Mouse (Mus musculus): ENCODE data around the gene Orai2. TPM values are rescaled to one million over a fixed set of nuclear protein-coding genes. Genes with fewer than 3 reads are reported as not detected.

Orai2 gene
- polyA plus RNA-seq, 1 experiment: 37.8 TPM

DNA sequence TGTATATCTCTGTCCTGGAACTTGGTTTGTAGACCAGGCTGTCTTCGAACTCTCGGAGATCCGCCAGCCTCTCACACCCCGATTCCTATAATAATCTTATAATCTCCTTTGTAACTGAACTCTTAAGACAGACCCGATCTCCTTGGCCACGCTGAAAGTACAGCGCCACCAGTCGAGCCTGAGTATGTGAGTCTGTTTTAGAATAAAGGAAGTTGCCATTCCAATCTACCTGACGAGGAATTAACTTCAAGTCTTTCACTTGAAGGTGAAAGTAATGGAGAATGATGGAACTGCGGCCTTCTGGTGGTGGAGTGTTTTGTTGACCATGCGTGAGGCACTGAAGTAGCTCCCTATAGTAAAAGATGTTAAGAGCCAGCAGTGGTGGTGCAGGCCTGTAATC lies 29.0 kb upstream of the Orai2 start:
- Histone ChIP-seq H3K27me3 (ENCODE audit: control insufficient read depth, insufficient read depth, insufficient read length) (no peaks in the 10 kb centered on the region), H3K4me3 (ENCODE audit: insufficient read depth, poor library complexity, severe bottlenecking) (peak overlapping the region; percentile 93), H3K36me3 (ENCODE audit: control insufficient read depth, insufficient read depth) (peaks cover 25% of the 10 kb centered on the region), H3K79me2 (ENCODE audit: control insufficient read depth, insufficient read depth) (peaks cover 28% of the 10 kb centered on the region), H3ac (ENCODE audit: control insufficient read depth, insufficient read length, low read depth) (peak overlapping the region; percentile 42), H3K79me3 (ENCODE audit: low read depth) (peaks cover 23% of the 10 kb centered on the region)
- no peak for TF ChIP-seq FOSL1 (IDR thresholded peaks at IDR 0.05; ENCODE audit: insufficient read depth, low read length, poor library complexity, severe bottlenecking)
- no peak for TF ChIP-seq CEBPB (IDR thresholded peaks at IDR 0.05; ENCODE audit: low read depth)
- no peak for TF ChIP-seq MYOG (IDR thresholded peaks at IDR 0.05; ENCODE audit: control insufficient read depth, extremely low read depth, insufficient read length)

DNA sequence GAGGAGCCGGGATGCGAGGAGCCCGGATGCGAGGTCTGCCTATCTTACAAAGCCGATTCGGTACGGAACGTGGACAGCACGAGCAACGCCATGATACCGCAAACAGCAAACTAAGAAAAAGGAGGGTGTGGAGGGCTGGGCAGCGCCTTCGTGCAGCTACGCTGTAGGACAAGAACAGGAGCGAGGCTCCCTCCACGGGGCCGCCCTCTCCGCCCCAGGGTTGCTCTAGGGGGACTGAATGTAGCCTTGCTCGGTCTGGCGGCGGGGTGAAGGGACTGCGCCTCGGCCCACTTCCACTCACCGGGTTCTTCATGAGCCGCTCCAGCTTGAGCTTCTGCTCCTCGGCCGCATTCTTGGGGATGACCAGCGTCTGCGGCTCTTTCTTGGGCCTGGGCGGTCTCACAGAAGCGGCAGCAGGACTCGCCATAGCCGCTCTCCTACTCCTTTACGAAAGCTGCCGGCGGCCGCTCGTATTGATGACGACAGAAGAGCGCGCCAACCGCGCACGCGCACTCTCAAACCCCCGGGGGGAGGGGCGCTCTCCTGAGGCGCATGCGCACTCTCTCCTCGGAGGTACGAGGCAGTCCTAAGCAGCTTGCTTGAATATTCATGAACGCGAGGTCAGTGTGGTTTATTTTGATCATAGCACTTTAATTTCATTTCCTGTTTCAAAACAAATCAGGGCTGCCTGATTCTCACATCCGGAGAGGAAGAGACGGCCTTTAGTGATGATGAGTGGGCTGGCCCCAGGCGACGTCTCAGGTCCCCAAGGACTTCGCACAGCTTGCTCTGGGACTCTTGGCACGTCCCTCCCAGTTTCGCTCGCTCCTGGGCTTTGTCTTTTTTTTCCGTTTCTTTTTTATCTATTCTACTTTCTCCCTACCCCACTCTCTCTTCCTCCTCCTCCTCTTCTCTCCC lies 28.2 kb upstream of the Orai2 start, which contains the start of gene Prkrip1:
Gene Prkrip1, minus strand, starts transcription at position 490 of the 918 bp plus-strand sequence.
- H3K36me3 ChIP-seq (ENCODE audit: control insufficient read depth, insufficient read depth): peaks cover 30% of the 10 kb centered on the region
- H3K79me3 ChIP-seq (ENCODE audit: low read depth): peaks cover 23% of the 10 kb centered on the region
- TF ChIP-seq MYOG (IDR thresholded peaks at IDR 0.05; ENCODE audit: control insufficient read depth, extremely low read depth, insufficient read length) (no peak), FOSL1 (IDR thresholded peaks at IDR 0.05; ENCODE audit: insufficient read depth, low read length, poor library complexity, severe bottlenecking) (no peak), CEBPB (IDR thresholded peaks at IDR 0.05; ENCODE audit: low read depth) (no peak), CTCF (IDR thresholded peaks at IDR 0.05; ENCODE audit: control insufficient read depth, insufficient read depth, insufficient read length) (no peak), USF1 (IDR thresholded peaks at IDR 0.05; ENCODE audit: low read depth) (no peak), MYOD1 (IDR thresholded peaks at IDR 0.05; ENCODE audit: control insufficient read depth, insufficient read length, low read depth) (no peak), MAX (IDR thresholded peaks at IDR 0.05) (no peak)
- peak within 1 kb of the TSS; percentile 88 for H3ac ChIP-seq (ENCODE audit: control insufficient read depth, insufficient read length, low read depth)
- H3K4me3 ChIP-seq (ENCODE audit: insufficient read depth, poor library complexity, severe bottlenecking): peak within 1 kb of the TSS; percentile 93
- H3K79me2 ChIP-seq (ENCODE audit: control insufficient read depth, insufficient read depth): peaks cover 28% of the 10 kb centered on the region
- H3K27me3 ChIP-seq (ENCODE audit: control insufficient read depth, insufficient read depth, insufficient read length): no peaks in the 10 kb centered on the region

DNA sequence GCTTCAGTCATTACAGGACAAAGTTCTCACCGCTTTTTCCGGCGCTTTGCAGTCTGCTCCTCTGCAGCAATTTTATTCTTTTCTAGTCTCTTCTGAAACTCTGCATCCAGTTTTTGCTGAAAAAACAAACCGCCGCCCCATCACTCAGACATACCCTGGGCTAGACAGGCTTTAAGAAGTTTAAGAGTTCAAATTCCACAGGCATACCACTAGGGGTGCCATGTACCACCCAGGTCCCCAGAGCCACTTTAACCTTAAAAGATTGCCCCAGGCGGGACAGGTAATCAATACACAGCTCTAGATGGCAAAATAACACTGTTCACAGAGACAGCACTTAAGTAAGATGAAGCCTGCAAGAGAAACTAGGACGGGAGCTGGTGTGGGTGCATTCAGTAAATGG lies 21.4 kb upstream of the Orai2 start:
- H3K4me3 ChIP-seq (ENCODE audit: insufficient read depth, poor library complexity, severe bottlenecking): no peak overlapping the region
- H3ac ChIP-seq (ENCODE audit: control insufficient read depth, insufficient read length, low read depth): no peak overlapping the region
- peaks cover 5% of the 10 kb centered on the region for H3K79me3 ChIP-seq (ENCODE audit: low read depth)
- H3K27me3 ChIP-seq (ENCODE audit: control insufficient read depth, insufficient read depth, insufficient read length): no peaks in the 10 kb centered on the region
- TF ChIP-seq MAX (IDR thresholded peaks at IDR 0.05) (no peak), CTCF (IDR thresholded peaks at IDR 0.05; ENCODE audit: control insufficient read depth, insufficient read depth, insufficient read length) (no peak), FOSL1 (IDR thresholded peaks at IDR 0.05; ENCODE audit: insufficient read depth, low read length, poor library complexity, severe bottlenecking) (no peak), USF1 (IDR thresholded peaks at IDR 0.05; ENCODE audit: low read depth) (no peak), MYOD1 (IDR thresholded peaks at IDR 0.05; ENCODE audit: control insufficient read depth, insufficient read length, low read depth) (no peak), MYOG (IDR thresholded peaks at IDR 0.05; ENCODE audit: control insufficient read depth, extremely low read depth, insufficient read length) (no peak), CEBPB (IDR thresholded peaks at IDR 0.05; ENCODE audit: low read depth) (no peak)
- H3K36me3 ChIP-seq (ENCODE audit: control insufficient read depth, insufficient read depth): peaks cover 83% of the 10 kb centered on the region
- H3K79me2 ChIP-seq (ENCODE audit: control insufficient read depth, insufficient read depth): peaks cover 8% of the 10 kb centered on the region

DNA sequence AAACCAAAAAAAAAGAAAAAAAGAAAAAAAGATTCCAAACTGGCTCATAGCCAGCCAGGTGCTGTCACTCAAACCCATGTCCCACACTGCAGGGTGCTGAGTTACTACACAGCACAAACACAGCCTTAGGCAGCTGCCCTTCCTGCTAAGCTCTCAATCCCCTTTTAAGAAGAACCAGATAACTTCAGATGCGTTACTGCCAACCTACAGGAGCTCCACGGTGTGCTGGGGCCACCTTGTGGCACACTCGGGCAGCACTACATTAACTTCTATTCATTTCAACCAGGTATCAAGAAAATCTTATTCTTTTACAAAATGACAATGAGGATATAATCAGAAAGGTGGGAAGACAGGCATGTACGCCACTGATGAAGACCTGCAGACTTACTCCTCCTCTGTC lies 16.2 kb upstream of the Orai2 start:
- Histone ChIP-seq H3ac (ENCODE audit: control insufficient read depth, insufficient read length, low read depth) (no peak overlapping the region), H3K27me3 (ENCODE audit: control insufficient read depth, insufficient read depth, insufficient read length) (no peaks in the 10 kb centered on the region), H3K36me3 (ENCODE audit: control insufficient read depth, insufficient read depth) (peaks cover 79% of the 10 kb centered on the region), H3K79me2 (ENCODE audit: control insufficient read depth, insufficient read depth) (peaks cover 17% of the 10 kb centered on the region), H3K4me3 (ENCODE audit: insufficient read depth, poor library complexity, severe bottlenecking) (no peak overlapping the region), H3K79me3 (ENCODE audit: low read depth) (peaks cover 5% of the 10 kb centered on the region)
- no peak for TF ChIP-seq MAX (IDR thresholded peaks at IDR 0.05)
- TF ChIP-seq CTCF (IDR thresholded peaks at IDR 0.05; ENCODE audit: control insufficient read depth, insufficient read depth, insufficient read length): peak; percentile 40

DNA sequence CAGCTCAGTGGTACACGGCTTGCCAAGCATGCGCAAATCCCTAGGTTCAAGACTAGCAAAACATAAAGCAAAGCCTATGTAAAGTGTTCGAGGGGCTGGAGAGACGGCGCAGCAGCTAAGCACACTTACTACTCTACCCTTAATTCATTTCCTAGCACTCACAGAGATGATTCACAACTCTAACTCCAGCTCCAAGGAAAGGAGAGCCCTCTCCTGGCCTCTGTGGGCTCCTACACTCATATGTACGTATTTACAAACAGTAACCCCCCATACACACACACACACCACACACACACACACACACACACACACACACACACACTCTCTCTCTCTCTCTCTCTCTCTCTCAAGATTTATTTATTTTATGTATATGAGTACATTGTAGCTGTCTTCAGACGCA lies 13.3 kb upstream of the Orai2 start:
- Histone ChIP-seq H3K4me3 (ENCODE audit: insufficient read depth, poor library complexity, severe bottlenecking) (no peak overlapping the region), H3K36me3 (ENCODE audit: control insufficient read depth, insufficient read depth) (peaks cover 85% of the 10 kb centered on the region), H3K79me2 (ENCODE audit: control insufficient read depth, insufficient read depth) (peaks cover 17% of the 10 kb centered on the region), H3K79me3 (ENCODE audit: low read depth) (peaks cover 5% of the 10 kb centered on the region), H3ac (ENCODE audit: control insufficient read depth, insufficient read length, low read depth) (no peak overlapping the region), H3K27me3 (ENCODE audit: control insufficient read depth, insufficient read depth, insufficient read length) (no peaks in the 10 kb centered on the region)
- TF ChIP-seq MYOG (IDR thresholded peaks at IDR 0.05; ENCODE audit: control insufficient read depth, extremely low read depth, insufficient read length) (no peak), MYOD1 (IDR thresholded peaks at IDR 0.05; ENCODE audit: control insufficient read depth, insufficient read length, low read depth) (no peak), FOSL1 (IDR thresholded peaks at IDR 0.05; ENCODE audit: insufficient read depth, low read length, poor library complexity, severe bottlenecking) (no peak), MAX (IDR thresholded peaks at IDR 0.05) (no peak), CEBPB (IDR thresholded peaks at IDR 0.05; ENCODE audit: low read depth) (no peak), USF1 (IDR thresholded peaks at IDR 0.05; ENCODE audit: low read depth) (no peak), CTCF (IDR thresholded peaks at IDR 0.05; ENCODE audit: control insufficient read depth, insufficient read depth, insufficient read length) (no peak)

DNA sequence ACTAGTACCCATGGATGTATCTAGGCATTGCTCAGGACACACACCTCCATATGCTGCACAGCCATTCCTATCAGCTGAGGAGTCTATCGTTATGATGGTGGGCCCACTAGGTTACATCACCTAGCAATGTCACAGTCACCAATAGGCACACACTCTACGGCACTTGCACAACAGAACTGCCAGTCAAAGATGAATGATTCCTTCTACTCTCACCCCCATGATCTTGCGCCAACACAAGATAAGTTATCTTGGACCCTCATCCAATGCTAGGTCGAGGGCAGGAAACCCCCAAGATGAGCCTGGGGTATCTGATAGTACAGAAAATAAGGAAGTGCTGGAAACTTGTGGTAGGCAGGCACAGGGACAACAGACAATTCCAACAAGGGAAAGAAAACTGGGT lies 12.3 kb upstream of the Orai2 start:
- H3K36me3 ChIP-seq (ENCODE audit: control insufficient read depth, insufficient read depth): peaks cover 84% of the 10 kb centered on the region
- no peaks in the 10 kb centered on the region for H3K27me3 ChIP-seq (ENCODE audit: control insufficient read depth, insufficient read depth, insufficient read length)
- H3K79me3 ChIP-seq (ENCODE audit: low read depth): peaks cover 5% of the 10 kb centered on the region
- H3K79me2 ChIP-seq (ENCODE audit: control insufficient read depth, insufficient read depth): peaks cover 17% of the 10 kb centered on the region
- no peak overlapping the region for H3ac ChIP-seq (ENCODE audit: control insufficient read depth, insufficient read length, low read depth)
- H3K4me3 ChIP-seq (ENCODE audit: insufficient read depth, poor library complexity, severe bottlenecking): no peak overlapping the region
- TF ChIP-seq MAX (IDR thresholded peaks at IDR 0.05) (no peak), USF1 (IDR thresholded peaks at IDR 0.05; ENCODE audit: low read depth) (no peak), FOSL1 (IDR thresholded peaks at IDR 0.05; ENCODE audit: insufficient read depth, low read length, poor library complexity, severe bottlenecking) (no peak), CEBPB (IDR thresholded peaks at IDR 0.05; ENCODE audit: low read depth) (no peak), CTCF (IDR thresholded peaks at IDR 0.05; ENCODE audit: control insufficient read depth, insufficient read depth, insufficient read length) (no peak), MYOG (IDR thresholded peaks at IDR 0.05; ENCODE audit: control insufficient read depth, extremely low read depth, insufficient read length) (no peak), MYOD1 (IDR thresholded peaks at IDR 0.05; ENCODE audit: control insufficient read depth, insufficient read length, low read depth) (no peak)

All from C2C12 (cell line).